Mouse (Mus musculus): ENCODE data around the gene Fam209. TPM values are rescaled to one million over a fixed set of nuclear protein-coding genes. Genes with fewer than 3 reads are reported as not detected.

The Fam209 gene
- under 1 TPM in 1 of 2 experiments, not detected in 1; 0.36 TPM for total RNA-seq (2021)
- long read RNA-seq, experiment 1: 0 reads
- long read RNA-seq, experiment 2: 0 reads

DNA sequence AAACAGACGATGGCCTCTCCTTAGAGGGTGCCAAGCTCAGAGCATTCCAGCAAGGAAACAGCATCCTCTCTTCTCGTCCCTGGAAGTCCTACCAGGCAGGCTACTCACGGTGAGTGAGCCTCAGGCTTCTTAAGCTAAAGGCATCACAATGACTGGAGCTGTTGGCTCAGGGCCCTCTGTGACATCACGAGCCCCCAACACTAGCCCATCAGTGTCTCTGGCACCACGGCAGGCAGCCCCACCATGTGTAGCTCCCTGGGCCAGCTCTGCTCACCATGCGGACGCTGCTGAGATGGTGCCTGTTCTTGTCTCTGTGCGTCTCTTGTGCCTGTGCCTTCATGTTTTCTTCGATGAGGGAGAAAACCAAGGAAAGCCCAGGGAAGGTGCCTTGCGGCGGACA lies at the start of gene Fam209:
Gene Fam209, plus strand, starts transcription at position 203 of the 400 bp plus-strand sequence.
- H3K4me3 ChIP-seq: no peak within 1 kb of the TSS
- no peak for TF ChIP-seq CTCF (IDR thresholded peaks at IDR 0.05)
- intact Hi-C loops (cut with DNase I): loop anchor here (10.0 kb wide), 1 partner anchor 612 kb away; no protein-coding TSS in a partner anchor
- peak within 1 kb of the TSS; percentile 91 for H3K27ac ChIP-seq
- no peak for DNase-seq

DNA sequence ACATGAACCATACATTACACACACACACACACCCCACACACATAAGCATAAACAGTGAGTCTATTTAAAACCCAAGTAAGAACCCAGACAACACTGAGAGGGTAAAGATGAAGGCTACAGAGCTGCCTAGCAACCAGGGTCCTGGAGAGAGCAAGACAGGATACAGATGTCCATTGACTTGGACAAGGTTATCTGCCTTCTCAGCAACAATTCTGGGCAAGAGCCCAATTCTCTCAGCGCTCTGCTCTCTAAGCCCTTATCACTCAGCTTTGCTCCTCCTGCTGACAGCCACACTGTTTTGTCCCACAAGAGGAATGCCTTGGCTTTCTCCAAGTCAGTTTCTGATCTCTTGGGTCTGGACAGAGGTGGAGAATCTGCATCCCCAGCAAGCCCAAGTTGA lies 41.7 kb upstream of the Fam209 start:
- intact Hi-C loops (cut with DNase I): no loop called here
- Histone ChIP-seq H3K4me3 (no peak overlapping the region), H3K27ac (no peak overlapping the region)
- no peak for TF ChIP-seq CTCF (IDR thresholded peaks at IDR 0.05)
- no peak for DNase-seq

DNA sequence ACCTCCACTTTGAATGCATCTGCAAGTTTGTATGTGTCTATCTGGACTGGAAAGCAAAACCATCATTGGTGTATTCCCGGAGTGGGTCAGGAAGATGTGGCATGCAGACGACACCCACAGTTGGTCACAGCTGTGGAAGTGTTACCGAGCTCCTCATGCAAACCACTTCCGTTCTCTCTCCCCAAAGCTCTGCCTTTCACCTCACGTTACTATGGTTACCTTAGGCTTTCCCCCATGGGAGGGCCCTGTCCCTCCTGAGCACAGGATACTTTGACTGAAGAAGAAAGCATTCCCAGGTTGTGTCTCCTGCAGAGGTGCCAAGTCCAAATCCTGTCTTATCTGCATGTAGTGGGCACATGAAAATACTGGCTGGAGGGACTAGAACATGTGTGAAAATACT lies 38.6 kb upstream of the Fam209 start:
- DNase-seq: no peak
- intact Hi-C loops (cut with DNase I): no loop called here
- TF ChIP-seq CTCF (IDR thresholded peaks at IDR 0.05): no peak

DNA sequence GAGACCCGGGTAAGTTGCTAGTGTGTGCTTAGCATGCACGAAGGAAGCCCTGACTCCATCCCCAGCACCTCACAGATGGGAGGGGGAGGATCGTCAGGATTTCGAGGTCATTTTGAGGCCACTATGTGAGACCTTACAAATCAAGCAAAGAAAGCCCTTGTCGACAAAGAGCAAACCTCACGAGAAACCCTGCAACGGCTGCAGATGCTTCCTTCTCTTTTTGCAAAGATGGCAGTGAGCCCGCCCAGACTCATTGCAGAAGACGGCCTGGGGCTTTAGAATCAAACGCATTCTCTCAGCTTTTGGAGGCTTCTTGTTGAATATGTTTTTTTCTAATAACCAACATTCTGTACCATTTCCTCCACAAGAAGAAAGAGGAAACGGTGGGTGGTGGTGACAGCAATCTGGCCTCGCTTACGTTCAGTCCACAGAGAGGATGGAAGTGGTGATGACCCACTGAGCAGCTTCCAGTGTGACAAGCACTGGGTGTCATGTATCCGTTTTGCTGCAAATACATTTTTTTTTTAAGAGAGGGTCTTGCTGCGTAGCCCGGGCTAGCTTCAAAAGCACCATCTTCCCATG lies 34.9 kb upstream of the Fam209 start:
- intact Hi-C loops (cut with DNase I): no loop called here
- Histone ChIP-seq H3K27ac (peak overlapping the region; percentile 20; the same call in 1 of the 2 replicates), H3K4me3 (no peak overlapping the region)
- DNase-seq: no peak
- no peak for TF ChIP-seq CTCF (IDR thresholded peaks at IDR 0.05)

More for the DNA sequence above, 38.6 kb upstream of the Fam209 start:
- no peak overlapping the region for H3K27ac ChIP-seq
- no peak overlapping the region for H3K4me3 ChIP-seq

DNA sequence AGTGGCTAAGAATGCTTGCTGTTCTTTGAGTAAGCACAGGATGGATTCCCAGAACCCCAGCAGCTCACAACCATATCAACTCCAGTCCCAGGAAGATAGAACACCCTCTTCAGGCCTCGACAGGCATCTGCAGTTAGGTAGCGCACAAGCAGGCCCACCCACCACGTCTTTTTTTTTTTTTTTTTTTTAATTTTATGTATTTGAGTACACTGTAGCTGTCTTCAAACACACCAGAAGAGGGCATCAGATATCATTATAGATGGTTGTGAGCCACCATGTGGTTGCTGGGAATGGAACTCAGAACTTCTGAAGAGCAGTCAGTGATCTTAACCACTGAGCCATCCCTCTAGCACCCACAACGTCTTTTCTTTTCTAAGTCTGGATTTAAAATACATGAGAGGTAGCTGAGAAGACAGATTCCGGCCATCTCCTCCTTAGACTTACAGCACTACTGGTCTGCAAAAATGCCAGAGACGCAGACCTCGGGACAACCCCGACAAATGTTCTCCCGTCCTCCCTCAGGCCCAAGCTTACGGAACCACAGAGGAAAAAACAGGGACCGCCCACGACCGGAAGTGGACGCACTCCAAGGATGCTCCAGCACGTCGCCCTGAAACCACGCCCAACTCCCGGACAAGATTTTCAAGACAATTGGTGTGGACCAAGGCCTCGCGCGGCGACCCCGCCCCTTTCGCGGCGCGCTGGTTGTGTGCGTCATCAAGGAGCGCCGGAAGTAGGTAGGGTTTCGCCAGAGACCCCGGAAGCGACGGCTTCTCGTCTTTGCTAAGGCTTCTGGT lies 32.3 kb upstream of the Fam209 start, which contains the start of gene Rtf2:
Gene Rtf2, plus strand, starts transcription at position 714 of the 797 bp plus-strand sequence.
- TF ChIP-seq CTCF (IDR thresholded peaks at IDR 0.05): peak; percentile 12; the same call in 1 of the 2 replicates
- DNase-seq: peak; percentile 99
- H3K4me3 ChIP-seq: peak within 1 kb of the TSS; percentile 100
- H3K27ac ChIP-seq: peak within 1 kb of the TSS; percentile 93
- intact Hi-C loops (cut with DNase I): loop anchor here (2.0 to 5.0 kb wide), 2 partner anchors 69 to 93 kb away; partner anchors contain the start of genes Aurka, Cstf1 and Fam210b

DNA sequence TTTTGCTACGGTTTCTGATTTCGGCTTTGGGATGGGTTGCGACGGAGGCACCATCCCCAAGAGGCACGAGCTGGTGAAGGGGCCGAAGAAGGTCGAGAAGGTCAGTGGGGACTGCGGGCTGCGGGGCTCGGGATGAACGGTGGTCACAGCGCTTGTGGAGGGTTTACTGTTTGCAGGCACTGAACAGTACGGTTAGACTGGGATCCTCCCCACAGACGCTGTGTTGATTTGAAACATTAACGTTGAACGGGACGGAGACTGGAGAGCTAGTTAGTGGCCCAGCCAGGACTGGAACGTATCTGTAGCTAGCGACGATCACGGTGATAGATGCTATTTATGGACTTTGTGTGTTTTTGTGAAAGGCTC lies 31.7 kb upstream of the Fam209 start:
- intact Hi-C loops (cut with DNase I): loop anchor here (2.0 to 5.0 kb wide), 2 partner anchors 70 to 93 kb away; partner anchors contain the start of genes Aurka, Cstf1 and Fam210b

DNA sequence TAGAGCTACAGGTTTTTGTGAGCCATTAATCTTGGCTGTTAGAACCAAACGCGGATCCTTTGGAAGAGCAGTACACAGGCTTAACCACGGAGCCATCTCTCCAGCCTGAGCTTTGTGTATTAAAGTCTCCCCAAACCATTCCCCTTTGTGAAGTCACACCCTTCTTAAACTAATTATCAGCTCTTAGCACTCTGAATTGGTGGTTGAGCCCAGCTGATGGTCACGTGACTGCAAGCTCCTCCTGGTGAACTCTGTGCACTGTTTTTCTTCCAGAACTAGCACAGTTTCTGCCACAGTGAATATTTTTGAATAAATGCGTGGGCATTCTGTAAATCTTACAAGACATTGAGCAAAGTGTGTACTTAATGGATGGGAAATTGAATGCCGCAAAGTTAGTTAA lies 31.1 kb upstream of the Fam209 start:
- Histone ChIP-seq H3K4me3 (peak overlapping the region; percentile 100), H3K27ac (peak overlapping the region; percentile 93)
- DNase-seq: no peak
- intact Hi-C loops (cut with DNase I): loop anchor here (2.0 to 5.0 kb wide), 2 partner anchors 70 to 94 kb away; partner anchors contain the start of genes Aurka, Cstf1 and Fam210b
- TF ChIP-seq CTCF (IDR thresholded peaks at IDR 0.05): no peak

More for the DNA sequence above, 31.7 kb upstream of the Fam209 start:
- TF ChIP-seq CTCF (IDR thresholded peaks at IDR 0.05): no peak
- peak overlapping the region; percentile 93 for H3K27ac ChIP-seq
- H3K4me3 ChIP-seq: peak overlapping the region; percentile 100
- DNase-seq: no peak

DNA sequence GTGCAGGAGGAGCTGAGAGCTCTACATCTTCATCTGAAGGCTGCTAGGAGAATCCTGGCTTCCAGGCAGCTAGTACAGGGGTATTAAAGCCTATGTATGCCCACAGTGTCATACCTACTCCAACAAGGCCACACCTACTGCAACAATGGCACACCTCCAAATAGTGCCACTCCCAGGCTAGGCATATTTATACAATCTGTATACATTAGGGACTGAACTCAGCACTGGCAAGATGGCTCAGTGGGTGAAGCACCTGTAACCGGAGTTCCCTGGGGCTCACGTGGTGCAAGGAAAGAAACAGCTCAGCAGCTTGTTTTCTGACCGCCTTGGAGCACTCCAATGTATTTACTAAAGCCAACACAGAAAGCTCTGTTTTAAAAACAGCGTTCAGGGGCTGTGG lies 26.7 kb upstream of the Fam209 start:
- intact Hi-C loops (cut with DNase I): no loop called here
- no peak for DNase-seq
- Histone ChIP-seq H3K4me3 (no peak overlapping the region), H3K27ac (no peak overlapping the region)
- no peak for TF ChIP-seq CTCF (IDR thresholded peaks at IDR 0.05)

DNA sequence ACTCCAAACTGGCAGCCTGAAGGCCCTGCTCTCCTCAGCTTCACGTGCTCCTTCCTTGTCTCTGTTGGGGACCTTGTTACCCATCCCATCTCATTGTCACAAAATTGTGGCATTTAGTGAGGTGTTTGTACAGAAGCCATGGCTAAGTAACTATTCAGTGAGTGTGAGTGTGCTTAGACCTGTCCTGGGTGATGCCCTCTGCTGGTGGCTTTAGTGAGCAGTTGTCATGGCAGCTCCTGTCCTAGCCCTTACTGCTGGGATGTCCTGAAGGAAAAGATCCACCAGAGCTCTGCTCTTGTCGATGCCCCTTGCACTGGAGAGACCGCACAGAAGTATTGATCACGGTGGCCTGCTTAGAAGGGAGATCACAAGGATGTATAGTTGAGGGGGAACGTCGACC lies 25.0 kb upstream of the Fam209 start:
- peak; percentile 48 for TF ChIP-seq CTCF (IDR thresholded peaks at IDR 0.05)
- intact Hi-C loops (cut with DNase I): no loop called here
- no peak overlapping the region for H3K4me3 ChIP-seq
- no peak for DNase-seq
- H3K27ac ChIP-seq: no peak overlapping the region

DNA sequence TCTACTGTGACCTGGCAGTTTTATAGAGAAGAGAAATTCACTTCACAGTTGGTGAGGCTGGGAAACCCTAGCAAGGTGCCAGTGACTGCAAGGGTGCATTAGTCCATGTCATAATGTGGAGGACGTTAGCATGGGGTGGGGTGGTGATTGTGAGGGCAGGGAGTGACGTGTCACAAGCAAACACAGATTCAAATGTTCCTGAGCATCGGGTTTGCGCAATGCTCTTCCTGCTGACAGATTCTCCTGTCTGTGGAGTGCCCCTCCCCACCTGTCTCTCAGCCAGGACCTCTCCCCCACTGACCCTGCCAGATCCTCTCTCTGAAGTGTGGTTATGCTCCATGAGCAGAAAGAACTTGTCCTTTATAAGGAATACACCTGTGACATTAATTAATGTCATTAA lies 24.0 kb upstream of the Fam209 start:
- no peak for TF ChIP-seq CTCF (IDR thresholded peaks at IDR 0.05)
- H3K27ac ChIP-seq: no peak overlapping the region
- intact Hi-C loops (cut with DNase I): no loop called here
- H3K4me3 ChIP-seq: no peak overlapping the region
- no peak for DNase-seq

DNA sequence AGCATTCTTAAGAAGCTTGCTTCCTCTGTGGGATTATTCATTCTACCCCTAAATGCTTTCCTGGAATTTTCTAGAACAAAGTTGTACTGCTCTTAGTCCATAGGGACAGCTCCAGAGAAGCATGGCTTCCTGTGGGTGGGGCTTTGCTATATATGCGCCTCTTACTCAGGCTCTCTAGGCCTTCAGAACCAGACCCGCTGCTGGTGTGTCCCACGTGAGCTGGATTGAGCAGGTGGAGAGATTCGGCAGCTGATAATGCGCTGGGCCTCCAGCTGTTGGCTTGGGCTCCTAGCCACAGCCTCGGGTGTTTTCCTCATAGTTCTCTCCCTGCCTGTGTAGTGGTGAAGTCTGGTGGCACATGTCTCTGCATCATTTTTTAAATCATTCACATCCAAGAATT lies 21.7 kb upstream of the Fam209 start:
- no peak for TF ChIP-seq CTCF (IDR thresholded peaks at IDR 0.05)
- DNase-seq: no peak
- Histone ChIP-seq H3K27ac (no peak overlapping the region), H3K4me3 (no peak overlapping the region)
- intact Hi-C loops (cut with DNase I): no loop called here

DNA sequence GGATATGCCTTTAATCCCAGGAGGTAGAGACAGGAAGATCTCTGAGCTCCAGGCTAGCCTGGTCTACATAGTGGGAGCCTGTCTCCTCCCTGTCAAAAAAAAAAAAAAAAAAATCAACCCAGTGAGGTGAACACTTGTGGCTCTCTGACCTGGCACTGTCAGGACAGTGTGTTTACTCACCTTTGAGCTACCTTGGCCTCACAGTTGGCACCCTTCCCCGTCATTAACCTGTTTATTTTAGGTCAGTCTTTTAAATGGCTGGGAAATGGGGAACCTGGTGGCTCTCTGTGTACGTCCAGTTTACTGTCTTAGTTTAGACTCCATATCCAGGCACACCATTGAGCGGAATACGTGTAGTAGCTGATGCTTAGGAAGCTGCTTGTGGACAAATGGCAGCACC lies 20.3 kb upstream of the Fam209 start:
- no peak for TF ChIP-seq CTCF (IDR thresholded peaks at IDR 0.05)
- no peak overlapping the region for H3K4me3 ChIP-seq
- DNase-seq: no peak
- intact Hi-C loops (cut with DNase I): no loop called here
- H3K27ac ChIP-seq: no peak overlapping the region

DNA sequence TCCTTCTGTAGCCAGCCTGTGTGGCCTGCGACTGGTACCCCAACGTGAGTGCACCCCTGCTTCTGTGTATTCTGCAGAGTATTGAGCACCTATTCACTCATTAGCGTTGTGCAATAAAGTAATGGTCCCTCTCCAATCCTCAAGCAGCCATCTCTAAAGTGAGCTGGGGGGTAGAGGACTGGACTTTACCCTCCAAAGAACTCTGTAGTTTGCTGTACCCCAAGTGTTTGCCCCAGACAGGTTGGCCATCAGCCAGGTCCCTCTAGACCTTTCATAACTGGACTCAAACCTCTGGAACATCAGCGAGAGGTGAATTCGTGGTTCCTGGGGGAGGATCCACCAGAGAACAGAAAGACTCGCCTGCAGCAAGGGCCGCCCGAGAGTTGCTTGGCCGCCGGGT lies 19.9 kb upstream of the Fam209 start:
- DNase-seq: no peak
- Histone ChIP-seq H3K4me3 (no peak overlapping the region), H3K27ac (no peak overlapping the region)
- intact Hi-C loops (cut with DNase I): no loop called here
- TF ChIP-seq CTCF (IDR thresholded peaks at IDR 0.05): no peak
